Mouse (Mus musculus): ENCODE results near the gene Agpat2. TPM values are rescaled to one million over a fixed set of nuclear protein-coding genes. Genes with fewer than 3 reads are reported as not detected.

The Agpat2 gene
- polyA plus RNA-seq, 1 experiment from 2014 or later: 26.9 TPM

- no peak overlapping the region for H3K27ac ChIP-seq
- H3K4me3 ChIP-seq (ENCODE audit: inconsistent target): no peak overlapping the region
- WGBS (ENCODE audit: missing documents): 62% methylated on average over 2 of the region's 2 CpGs
- no peaks in the 10 kb centered on the region for H3K79me2 ChIP-seq (ENCODE audit: inconsistent target)
- H3K36me3 ChIP-seq (ENCODE audit: inconsistent target): no peaks in the 10 kb centered on the region
These were observed 22.0 kb downstream of the Agpat2 start for GRCm38 (mm10) chr2:26582203-26582602.

GRCm38 (mm10) chr2:26580751-26581150, 23.5 kb downstream of the Agpat2 start:
- Histone ChIP-seq H3K79me2 (ENCODE audit: inconsistent target) (no peaks in the 10 kb centered on the region), H3K36me3 (ENCODE audit: inconsistent target) (no peaks in the 10 kb centered on the region), H3K4me3 (ENCODE audit: inconsistent target) (no peak overlapping the region), H3K27ac (no peak overlapping the region)
- WGBS (ENCODE audit: missing documents): 58% methylated on average over 5 of the region's 5 CpGs

- H3K79me2 ChIP-seq (ENCODE audit: inconsistent target): no peaks in the 10 kb centered on the region
- no peaks in the 10 kb centered on the region for H3K36me3 ChIP-seq (ENCODE audit: inconsistent target)
- H3K4me3 ChIP-seq (ENCODE audit: inconsistent target): no peak within 1 kb of the TSS
- 100% methylated on average over 1 of the region's 1 CpGs for WGBS (ENCODE audit: missing documents)
- H3K27ac ChIP-seq: no peak within 1 kb of the TSS
These were observed 24.5 kb downstream of the Agpat2 start, which contains the start of gene Egfl7 for GRCm38 (mm10) chr2:26579714-26580113. Egfl7 (plus strand) TSS chr2:26580014.

- Histone ChIP-seq H3K27ac (0 out of 2 replicates have a peak overlapping the region, but pooled peaks have one; percentile 8), H3K79me2 (ENCODE audit: inconsistent target) (no peaks in the 10 kb centered on the region), H3K4me3 (ENCODE audit: inconsistent target) (no peak overlapping the region), H3K36me3 (ENCODE audit: inconsistent target) (no peaks in the 10 kb centered on the region)
- WGBS (ENCODE audit: missing documents): 18% methylated on average over 6 of the region's 6 CpGs
These were observed 25.8 kb downstream of the Agpat2 start for GRCm38 (mm10) chr2:26578369-26578768.

GRCm38 (mm10) chr2:26576462-26576861, 27.8 kb downstream of the Agpat2 start:
- 88% methylated on average over 4 of the region's 4 CpGs for WGBS (ENCODE audit: missing documents)
- Histone ChIP-seq H3K4me3 (ENCODE audit: inconsistent target) (no peak overlapping the region), H3K27ac (no peak overlapping the region), H3K79me2 (ENCODE audit: inconsistent target) (no peaks in the 10 kb centered on the region), H3K36me3 (ENCODE audit: inconsistent target) (no peaks in the 10 kb centered on the region)

GRCm38 (mm10) chr2:26575865-26576264, 28.4 kb downstream of the Agpat2 start:
- H3K36me3 ChIP-seq (ENCODE audit: inconsistent target): no peaks in the 10 kb centered on the region
- 86% methylated on average over 4 of the region's 4 CpGs for WGBS (ENCODE audit: missing documents)
- H3K79me2 ChIP-seq (ENCODE audit: inconsistent target): no peaks in the 10 kb centered on the region
- H3K4me3 ChIP-seq (ENCODE audit: inconsistent target): no peak overlapping the region
- no peak overlapping the region for H3K27ac ChIP-seq

GRCm38 (mm10) chr2:26575378-26575777, 28.8 kb downstream of the Agpat2 start:
- WGBS (ENCODE audit: missing documents): 100% methylated on average over 1 of the region's 1 CpGs
- Histone ChIP-seq H3K4me3 (ENCODE audit: inconsistent target) (no peak overlapping the region), H3K79me2 (ENCODE audit: inconsistent target) (no peaks in the 10 kb centered on the region), H3K27ac (no peak overlapping the region), H3K36me3 (ENCODE audit: inconsistent target) (no peaks in the 10 kb centered on the region)

GRCm38 (mm10) chr2:26574862-26575261, 29.4 kb downstream of the Agpat2 start:
- no peak overlapping the region for H3K4me3 ChIP-seq (ENCODE audit: inconsistent target)
- H3K79me2 ChIP-seq (ENCODE audit: inconsistent target): no peaks in the 10 kb centered on the region
- H3K27ac ChIP-seq: no peak overlapping the region
- 87% methylated on average over 5 of the region's 5 CpGs for WGBS (ENCODE audit: missing documents)
- no peaks in the 10 kb centered on the region for H3K36me3 ChIP-seq (ENCODE audit: inconsistent target)

- H3K27ac ChIP-seq: no peak overlapping the region
- H3K79me2 ChIP-seq (ENCODE audit: inconsistent target): no peaks in the 10 kb centered on the region
- H3K4me3 ChIP-seq (ENCODE audit: inconsistent target): no peak overlapping the region
- 21% methylated on average over 5 of the region's 5 CpGs for WGBS (ENCODE audit: missing documents)
- H3K36me3 ChIP-seq (ENCODE audit: inconsistent target): no peaks in the 10 kb centered on the region
These were observed 30.4 kb downstream of the Agpat2 start for GRCm38 (mm10) chr2:26573807-26574206.

GRCm38 (mm10) chr2:26573396-26573795, 30.8 kb downstream of the Agpat2 start:
- Histone ChIP-seq H3K36me3 (ENCODE audit: inconsistent target) (no peaks in the 10 kb centered on the region), H3K79me2 (ENCODE audit: inconsistent target) (no peaks in the 10 kb centered on the region), H3K4me3 (ENCODE audit: inconsistent target) (no peak overlapping the region), H3K27ac (no peak overlapping the region)
- 45% methylated on average over 12 of the region's 12 CpGs for WGBS (ENCODE audit: missing documents)

GRCm38 (mm10) chr2:26571826-26572225, 32.4 kb downstream of the Agpat2 start:
- Histone ChIP-seq H3K4me3 (ENCODE audit: inconsistent target) (no peak overlapping the region), H3K27ac (no peak overlapping the region), H3K36me3 (ENCODE audit: inconsistent target) (no peaks in the 10 kb centered on the region), H3K79me2 (ENCODE audit: inconsistent target) (no peaks in the 10 kb centered on the region)
- WGBS (ENCODE audit: missing documents): 63% methylated on average over 5 of the region's 5 CpGs

- 64% methylated on average over 8 of the region's 9 CpGs for WGBS (ENCODE audit: missing documents)
- Histone ChIP-seq H3K79me2 (ENCODE audit: inconsistent target) (no peaks in the 10 kb centered on the region), H3K27ac (no peak overlapping the region), H3K36me3 (ENCODE audit: inconsistent target) (no peaks in the 10 kb centered on the region), H3K4me3 (ENCODE audit: inconsistent target) (no peak overlapping the region)
These were observed 32.8 kb downstream of the Agpat2 start for GRCm38 (mm10) chr2:26571400-26571799.

- H3K4me3 ChIP-seq (ENCODE audit: inconsistent target): no peak overlapping the region
These were observed 34.2 kb downstream of the Agpat2 start for GRCm38 (mm10) chr2:26570034-26570433.

GRCm38 (mm10) chr2:26566221-26566620, 38.0 kb downstream of the Agpat2 start:
- Histone ChIP-seq H3K4me3 (ENCODE audit: inconsistent target) (no peak overlapping the region), H3K36me3 (ENCODE audit: inconsistent target) (no peaks in the 10 kb centered on the region), H3K27ac (no peak overlapping the region), H3K79me2 (ENCODE audit: inconsistent target) (no peaks in the 10 kb centered on the region)
- 1% methylated on average over 4 of the region's 4 CpGs for WGBS (ENCODE audit: missing documents)

More at GRCm38 (mm10) chr2:26570034-26570433, 34.2 kb downstream of the Agpat2 start:
- Histone ChIP-seq H3K36me3 (ENCODE audit: inconsistent target) (no peaks in the 10 kb centered on the region), H3K27ac (no peak overlapping the region), H3K79me2 (ENCODE audit: inconsistent target) (no peaks in the 10 kb centered on the region)
- WGBS (ENCODE audit: missing documents): 44% methylated on average over 3 of the region's 3 CpGs

- Histone ChIP-seq H3K4me3 (ENCODE audit: inconsistent target) (no peak overlapping the region), H3K36me3 (ENCODE audit: inconsistent target) (no peaks in the 10 kb centered on the region), H3K79me2 (ENCODE audit: inconsistent target) (no peaks in the 10 kb centered on the region), H3K27ac (no peak overlapping the region)
- WGBS (ENCODE audit: missing documents): 26% methylated on average over 6 of the region's 6 CpGs
These were observed 42.7 kb downstream of the Agpat2 start for GRCm38 (mm10) chr2:26561351-26562016.

GRCm38 (mm10) chr2:26560506-26560905, 43.7 kb downstream of the Agpat2 start:
- H3K79me2 ChIP-seq (ENCODE audit: inconsistent target): no peaks in the 10 kb centered on the region
- no peak overlapping the region for H3K4me3 ChIP-seq (ENCODE audit: inconsistent target)
- H3K27ac ChIP-seq: no peak overlapping the region
- no peaks in the 10 kb centered on the region for H3K36me3 ChIP-seq (ENCODE audit: inconsistent target)
- WGBS (ENCODE audit: missing documents): 99% methylated on average over 5 of the region's 5 CpGs

Measured in macrophage (primary cell).